Mouse (Mus musculus) frontal cortex, adult 2 months (tissue): ENCODE measurements at regions not wholly inside any gene's neighbourhood (a gene's known extent, or its start where the extent isn't known, plus 50 kb on each side); places are given as distances from the start of the nearest gene placed in this dataset.

ENCODE experiments used
- DNase-seq, 2 experiments: peaks; one replicate each; pipeline ENCODE4 v3.0.0; 2022; ENCODE audit warnings: low spot score in 1 of 2; ENCODE audit errors: extremely low spot score in 1 of 2

GRCm38 (mm10) chr3:140702271-140702681 is 509.9 kb downstream of the Pdha2 start:
- no peak for DNase-seq

- DNase-seq, result no peak
Measured at GRCm38 (mm10) chr3:140697295-140697694, 514.9 kb downstream of the Pdha2 start.

DNA sequence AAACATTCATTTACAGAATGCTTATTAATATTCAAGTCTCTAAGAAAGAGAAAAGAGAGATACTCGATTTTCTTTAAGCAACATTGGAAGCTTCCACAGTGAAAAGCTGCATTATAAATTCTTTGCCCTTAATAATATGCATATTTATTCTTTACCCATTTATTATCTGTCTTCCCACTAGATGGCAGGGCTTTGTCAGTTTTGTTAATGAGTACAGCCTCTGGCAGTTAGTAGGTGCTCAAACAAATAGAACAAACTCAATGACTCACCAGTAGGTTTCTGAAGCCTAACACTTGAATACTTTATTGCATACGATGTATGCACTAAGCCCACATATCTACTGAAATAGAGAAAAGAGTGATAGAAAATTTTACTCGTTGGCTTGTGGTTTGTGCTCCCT is 529.4 kb downstream of the Pdha2 start:
- peak in 1 of 2 experiments; percentile 28 for DNase-seq

GRCm38 (mm10) chr3:140645785-140646388 is 566.3 kb downstream of the Pdha2 start:
- DNase-seq, result no peak

DNA sequence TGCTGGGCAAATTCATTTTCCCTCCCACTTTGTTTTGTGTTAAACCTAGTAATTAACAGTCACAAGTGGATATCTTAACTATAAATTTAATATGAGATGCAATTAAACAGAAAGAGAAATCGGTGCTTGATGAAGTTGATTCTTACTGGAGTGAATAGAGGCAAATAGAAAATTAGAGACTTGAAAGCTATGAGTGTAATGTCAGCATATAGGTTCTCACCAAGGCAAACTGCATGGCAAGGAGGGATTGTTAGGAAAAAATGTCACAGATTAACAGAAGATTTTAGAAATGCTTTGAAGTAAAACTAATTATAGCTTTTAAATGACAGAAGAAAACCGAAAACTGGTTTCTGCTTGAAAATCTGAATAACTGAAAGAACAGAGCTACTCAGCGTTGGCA is 592.3 kb downstream of the Pdha2 start:
- DNase-seq, result no peak
